In genomic region chr10:46403883-46404282, GRCm38 (mm10) we compare ENCODE assay signal across 19 mouse cellular contexts.
DNase-seq lines count a peak whose midpoint lies in the region; ATAC-seq and TF ChIP-seq lines count a peak whose summit lies in the region.
"Had no signal": no experiment of that assay in that cellular context is flagged by ENCODE, and none has a peak within 500 bp of the region (broad histone marks: within the 10 kb centered on the region; RNA-seq: fewer than 3 reads in every experiment).

No protein-coding gene starts in this region.

- no peaks in the 10 kb centered on the region for H3K79me2 ChIP-seq in CH12.LX (replicated peaks; ENCODE audit: control insufficient read depth, extremely low read depth, insufficient read depth, poor library complexity, severe bottlenecking)

- no peaks in the 10 kb centered on the region for H3K9me3 ChIP-seq in CH12.LX (replicated peaks; ENCODE audit: low read length)
- H3K9me3 ChIP-seq: G1E had no signal

- TF ChIP-seq POLR2A in CH12.LX (IDR thresholded peaks at IDR 0.05; ENCODE audit: low read depth, low read length), result no peak

- in situ Hi-C loops in CH12.LX (cut with MboI; ENCODE audit: low pct_ligation_motif_present, low pct_unique_long_range_greater_than_20kb, low sequenced_read_pairs), result no loop called here

- no peak for DNase-seq in layer of hippocampus, adult 2 months (ENCODE audit: low spot score in 2 of 2)
- no peak for DNase-seq in layer of hippocampus, postnatal 25 days (ENCODE audit: extremely low spot score in 1 of 2, low spot score in 1 of 2)
- peak; percentile 54 for DNase-seq in CH12.LX (ENCODE audit: extremely low read depth)
- DNase-seq: adrenal gland, adult 2 months; adrenal gland, adult 8-10 months; adrenal gland, postnatal 10 days; adrenal gland, postnatal 14 days; adrenal gland, postnatal 25 days; adrenal gland, postnatal 36 days; B cell, adult 2 months; cerebellum, adult 11 months; cerebellum, adult 11-12 months; cerebellum, adult 18-20 months; cerebellum, adult 2 months; cerebellum, adult 8-10 months had no signal

- no peak for TF ChIP-seq CTCF in layer of hippocampus, adult 2 months (conservative IDR thresholded peaks at IDR 0.05)
- TF ChIP-seq CTCF in CH12.LX (conservative IDR thresholded peaks at IDR 0.05 in 1 of 2, IDR thresholded peaks at IDR 0.05 in 1 of 2; ENCODE audit: low read depth in 2 of 2, low read length in 2 of 2), result no peak

- no peaks in the 10 kb centered on the region for H3K27me3 ChIP-seq in CH12.LX (replicated peaks)
- H3K27me3 ChIP-seq: Patski had no signal

- no peak for ATAC-seq in CD4-positive, CD25-positive, alpha-beta regulatory T cell, adult 4 months
- ATAC-seq: activated CD4-positive, CD25-positive, alpha-beta regulatory T cell, adult 4 months; Patski had no signal

- H3K27ac ChIP-seq in layer of hippocampus, adult 2 months, result peak overlapping the region; percentile 43; the same call in 1 of the 2 replicates
- H3K27ac ChIP-seq in CH12.LX (ENCODE audit: insufficient read depth, low read depth), result peak overlapping the region; percentile 41

- peak overlapping the region; percentile 6; the same call in 1 of the 2 replicates for H3K4me2 ChIP-seq in CH12.LX (ENCODE audit: insufficient read depth, low read depth, poor library complexity, severe bottlenecking)

- TF ChIP-seq RAD21 in CH12.LX (IDR thresholded peaks at IDR 0.05; ENCODE audit: low read depth, low read length), result no peak

- peak; percentile 91 for TF ChIP-seq EP300 in CH12.LX (IDR thresholded peaks at IDR 0.05; ENCODE audit: low read length)

- dilution Hi-C loops in CH12.LX (cut with MboI; ENCODE audit: extremely low pct_ligation_motif_present, extremely low pct_unique_long_range_greater_than_20kb, low sequenced_read_pairs), result no loop called here

- H3K9ac ChIP-seq in CH12.LX (ENCODE audit: insufficient read depth, low read depth), result no peak overlapping the region

- no peak overlapping the region for H3K4me3 ChIP-seq in layer of hippocampus, adult 2 months
- H3K4me3 ChIP-seq in CH12.LX (replicated peaks in 1 of 3; ENCODE audit: low read depth in 2 of 3, low read length in 2 of 3, poor library complexity in 1 of 3), result no peak overlapping the region

- peaks cover 1 to 50% of the 10 kb centered on the region in 2 experiments; a peak in 3 of 4 replicates for H3K4me1 ChIP-seq in CH12.LX (ENCODE audit: control insufficient read depth in 1 of 2, insufficient read depth in 2 of 2)

- no peaks in the 10 kb centered on the region for H3K36me3 ChIP-seq in CH12.LX (replicated peaks in 1 of 2; ENCODE audit: control insufficient read depth in 1 of 2, insufficient read depth in 1 of 2, low read length in 1 of 2)
- H3K36me3 ChIP-seq: G1E had no signal

TF ChIP-seq in CH12.LX, 34 proteins besides CTCF, POLR2A, EP300 and RAD21:
- peak; percentile 77 for TF ChIP-seq IRF4 (IDR thresholded peaks at IDR 0.05; ENCODE audit: low read depth, low read length)
- TF ChIP-seq KAT2A (IDR thresholded peaks at IDR 0.05; ENCODE audit: insufficient replicate concordance, low read length), result no peak
- peak; percentile 72; the same call in 1 of the 2 replicates for TF ChIP-seq ETS1 (conservative IDR thresholded peaks at IDR 0.05; ENCODE audit: low read depth, low read length)
- no peak for TF ChIP-seq USF2 (conservative IDR thresholded peaks at IDR 0.05; ENCODE audit: low read depth, low read length)
- peak; percentile 62; the same call in 1 of the 2 replicates for TF ChIP-seq BHLHE40 (IDR thresholded peaks at IDR 0.05; ENCODE audit: low read depth, low read length)
- TF ChIP-seq ZNF384 (IDR thresholded peaks at IDR 0.05; ENCODE audit: low read depth, low read length), result peak; percentile 95
- peak; percentile 95 for TF ChIP-seq TCF12 (IDR thresholded peaks at IDR 0.05; ENCODE audit: low read depth, low read length)
- TF ChIP-seq SMC3 (IDR thresholded peaks at IDR 0.05; ENCODE audit: low read depth, low read length), result no peak
- TF ChIP-seq JUN (IDR thresholded peaks at IDR 0.05; ENCODE audit: insufficient read depth, low read depth, low read length), result peak; percentile 36; the same call in 1 of the 2 replicates
- no peak for TF ChIP-seq POLR2AphosphoS2 (IDR thresholded peaks at IDR 0.05; ENCODE audit: low read depth, low read length)
- TF ChIP-seq MEF2A (IDR thresholded peaks at IDR 0.05; ENCODE audit: borderline replicate concordance, low read depth, low read length), result peak; percentile 95
- no peak for TF ChIP-seq JUND (conservative IDR thresholded peaks at IDR 0.05; ENCODE audit: low read depth, low read length)
- no peak for TF ChIP-seq NRF1 (IDR thresholded peaks at IDR 0.05; ENCODE audit: low read depth, low read length)
- no peak for TF ChIP-seq UBTF (IDR thresholded peaks at IDR 0.05; ENCODE audit: low read depth, low read length)
- TF ChIP-seq GABPA (IDR thresholded peaks at IDR 0.05; ENCODE audit: insufficient replicate concordance, low read depth, low read length), result no peak
- TF ChIP-seq E2F4 (IDR thresholded peaks at IDR 0.05; ENCODE audit: insufficient replicate concordance, low read depth, low read length), result no peak
- TF ChIP-seq MAFK (IDR thresholded peaks at IDR 0.05; ENCODE audit: insufficient replicate concordance, low read length), result 0 out of 2 replicates have a peak, but pooled peaks have one; percentile 41
- no peak for TF ChIP-seq USF1 (IDR thresholded peaks at IDR 0.05; ENCODE audit: low read depth, low read length)
- TF ChIP-seq ZC3H11A (IDR thresholded peaks at IDR 0.05; ENCODE audit: low read depth, low read length), result no peak
- TF ChIP-seq TBP (conservative IDR thresholded peaks at IDR 0.05; ENCODE audit: low read depth, low read length), result no peak
